Mouse (Mus musculus): Measurements from ENCODE around the gene Zglp1. TPM values are rescaled to one million over a fixed set of nuclear protein-coding genes. Genes with fewer than 3 reads are reported as not detected.
A peak's percentile ranks its signal among the peaks of the same experiment; 100 is the strongest.

The Zglp1 gene
- total RNA-seq, 2 experiments from 2014 or later: not detected

DNA sequence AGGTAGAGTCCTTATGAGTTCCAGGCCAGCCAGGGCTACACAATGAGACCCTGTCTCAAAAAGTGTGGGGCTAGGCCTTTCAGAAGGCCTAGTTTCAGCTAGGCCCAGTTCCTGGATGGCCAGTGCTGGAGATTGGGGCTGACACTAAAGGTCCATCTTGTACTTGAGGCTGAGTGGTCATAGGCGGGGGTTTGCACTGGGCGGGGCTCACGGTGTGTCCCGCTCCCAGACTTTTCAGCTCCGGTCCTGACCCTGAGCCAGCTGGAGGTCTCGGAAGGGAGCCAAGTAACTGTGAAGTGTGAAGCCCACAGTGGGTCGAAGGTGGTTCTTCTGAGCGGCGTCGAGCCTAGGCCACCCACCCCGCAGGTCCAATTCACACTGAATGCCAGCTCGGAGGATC is 40.0 kb downstream of the Zglp1 start:
- no peak for DNase-seq

DNA sequence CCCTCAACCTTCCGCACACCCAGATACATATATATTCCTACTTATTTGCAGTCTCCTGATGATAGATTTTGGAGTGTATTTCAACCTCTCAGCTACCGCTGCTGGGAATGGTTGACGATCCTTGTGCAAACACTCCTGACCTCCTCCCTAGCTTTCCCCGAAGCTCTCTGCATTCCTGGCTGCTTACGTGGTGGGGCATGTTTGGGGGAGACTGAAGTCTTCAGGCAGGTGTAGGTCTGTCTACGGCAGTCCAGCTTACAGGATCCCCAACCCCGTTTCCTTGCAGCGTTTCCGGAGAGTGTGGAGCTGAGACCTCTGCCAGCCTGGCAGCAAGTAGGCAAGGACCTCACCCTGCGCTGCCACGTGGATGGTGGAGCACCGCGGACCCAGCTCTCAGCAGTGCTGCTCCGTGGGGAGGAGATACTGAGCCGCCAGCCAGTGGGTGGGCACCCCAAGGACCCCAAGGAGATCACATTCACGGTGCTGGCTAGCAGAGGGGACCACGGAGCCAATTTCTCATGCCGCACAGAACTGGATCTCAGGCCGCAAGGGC is 41.6 kb downstream of the Zglp1 start:
- no peak for DNase-seq

DNA sequence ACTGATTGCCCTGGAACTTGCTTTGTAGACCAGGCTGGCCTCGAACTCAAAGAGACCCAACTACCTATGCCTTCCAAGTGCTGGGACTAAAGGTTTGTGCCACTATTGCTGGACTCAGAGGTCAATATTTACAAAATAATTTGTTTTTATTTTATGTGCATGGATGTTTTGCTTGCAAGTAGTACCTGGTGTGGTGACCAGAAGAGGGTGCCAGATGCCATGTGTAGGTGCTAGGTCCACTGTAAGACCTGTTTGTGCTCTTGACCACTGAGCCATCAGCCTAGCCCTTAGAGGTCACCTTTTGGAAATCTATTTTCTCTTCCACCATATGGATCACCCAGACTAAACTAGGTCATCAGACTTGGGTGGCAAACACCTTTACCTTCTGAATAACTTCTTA is 44.2 kb downstream of the Zglp1 start:
- no peak for DNase-seq

DNA sequence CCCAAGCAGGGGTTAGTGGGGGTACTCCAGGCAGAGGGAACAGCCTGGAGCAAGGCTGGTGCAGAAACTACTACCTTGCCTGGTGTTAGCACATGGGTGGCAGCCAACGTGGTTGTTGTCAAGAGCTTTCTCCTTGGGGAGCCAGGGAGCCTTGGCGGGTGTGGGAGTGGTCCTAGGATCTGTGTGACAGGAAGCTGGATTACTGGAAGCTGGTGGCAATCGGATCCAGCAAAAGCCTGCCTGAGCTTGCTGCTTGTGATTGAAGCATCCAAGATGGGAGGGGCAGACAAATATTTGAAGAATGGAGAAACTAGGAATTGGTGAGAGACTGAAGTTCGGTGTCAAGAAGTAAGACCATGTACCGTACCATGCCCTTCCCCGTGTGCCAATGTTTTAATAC is 44.6 kb downstream of the Zglp1 start:
- no peak for DNase-seq

DNA sequence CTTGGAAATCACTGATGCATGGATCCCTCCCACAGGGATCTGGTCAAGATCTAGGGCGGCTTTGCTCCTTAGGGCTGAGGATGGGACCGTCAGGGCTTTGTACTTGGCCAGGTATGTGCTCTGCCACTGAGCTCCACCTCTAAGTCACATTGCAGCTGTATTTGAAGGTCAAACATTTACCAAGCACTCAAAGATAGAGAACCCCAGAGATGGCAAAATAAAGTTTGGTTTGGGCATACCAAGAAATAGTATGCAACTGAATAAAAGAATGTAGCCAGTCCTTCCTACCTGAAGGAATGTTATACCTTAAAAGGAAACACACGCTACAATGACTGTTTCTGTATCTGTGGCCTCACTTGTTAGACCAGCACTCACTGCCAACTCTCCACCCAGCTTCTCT is 45.5 kb downstream of the Zglp1 start:
- no peak for DNase-seq

DNA sequence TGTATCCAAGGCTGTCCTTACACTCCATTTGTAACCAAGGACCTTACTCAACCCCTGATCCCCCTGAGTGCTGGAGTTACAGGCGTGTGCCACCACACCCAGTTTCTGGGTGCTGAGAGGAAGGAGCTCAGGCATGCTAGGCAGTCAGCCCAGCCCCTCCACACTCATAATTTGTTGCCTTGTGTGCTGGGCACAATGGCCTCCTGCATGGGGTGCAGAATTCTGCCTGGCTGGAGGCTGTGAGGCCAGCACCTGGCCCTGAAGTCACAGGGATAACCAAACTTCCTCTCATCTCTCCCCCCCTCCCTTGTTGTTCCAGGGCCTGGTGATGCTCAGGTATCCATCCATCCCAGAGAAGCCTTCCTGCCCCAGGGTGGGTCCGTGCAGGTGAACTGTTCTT is 48.3 kb downstream of the Zglp1 start:
- DNase-seq: no peak

DNA sequence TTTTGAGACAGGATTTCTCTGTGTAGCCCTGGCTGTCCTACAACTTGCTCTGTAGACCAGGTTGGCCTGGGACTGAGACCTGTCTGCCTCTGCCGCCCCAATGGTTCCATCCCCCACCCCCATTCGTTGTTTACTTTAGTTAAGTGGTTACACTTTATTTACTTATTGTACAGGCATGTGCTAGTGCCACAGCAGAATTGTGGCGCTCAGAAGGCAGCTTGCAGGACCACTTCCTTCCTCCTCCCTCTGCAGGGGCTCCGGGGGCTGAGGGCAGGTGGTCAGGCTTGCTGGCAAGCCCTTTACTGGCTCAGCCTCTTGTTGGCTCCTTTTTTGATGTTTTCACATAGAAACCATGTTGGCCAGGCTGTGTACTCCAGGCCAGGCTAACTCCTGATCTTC is 49.7 kb downstream of the Zglp1 start:
- DNase-seq: no peak

DNA sequence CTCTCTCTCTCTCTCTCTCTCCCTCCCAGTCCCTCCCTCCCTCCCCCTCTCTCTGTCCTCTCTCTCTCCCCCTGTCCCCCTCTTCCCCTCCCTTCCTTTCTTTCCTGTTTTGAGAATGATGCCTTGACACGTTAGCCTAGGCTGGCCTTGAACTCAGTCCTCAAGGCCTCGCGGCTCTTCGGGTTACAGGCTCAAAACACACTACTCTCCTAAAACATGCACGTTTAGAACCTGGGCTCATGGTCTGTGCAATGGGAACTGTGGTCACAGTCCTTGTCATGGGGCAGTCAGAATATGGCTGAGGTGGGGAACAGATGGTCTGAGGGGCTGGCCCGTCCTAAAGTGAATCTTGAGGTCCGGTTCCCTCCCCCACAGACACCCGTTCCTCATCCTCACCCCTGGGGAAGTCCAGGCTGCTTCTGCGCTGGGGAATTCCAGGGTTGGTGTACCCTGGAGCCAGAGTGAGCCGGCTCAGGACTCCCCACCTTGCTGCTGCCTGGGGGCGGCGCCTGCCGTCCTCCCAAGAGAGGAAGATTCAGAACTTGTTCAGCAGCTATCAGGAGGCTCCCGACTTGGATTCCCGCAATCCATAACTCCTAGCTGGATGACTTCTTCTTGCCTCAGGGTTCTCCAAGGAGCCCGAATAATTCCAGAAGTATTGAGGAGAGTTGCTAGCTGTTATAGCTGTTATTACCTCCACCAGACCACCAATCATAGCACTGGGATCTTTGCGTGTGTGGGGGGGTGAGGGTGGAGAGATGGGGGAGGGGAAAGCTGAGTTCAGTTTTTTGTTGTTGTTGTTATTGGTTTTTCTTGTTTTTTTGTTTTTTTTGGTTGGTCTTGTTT is 50.3 kb downstream of the Zglp1 start:
- no peak for DNase-seq

DNA sequence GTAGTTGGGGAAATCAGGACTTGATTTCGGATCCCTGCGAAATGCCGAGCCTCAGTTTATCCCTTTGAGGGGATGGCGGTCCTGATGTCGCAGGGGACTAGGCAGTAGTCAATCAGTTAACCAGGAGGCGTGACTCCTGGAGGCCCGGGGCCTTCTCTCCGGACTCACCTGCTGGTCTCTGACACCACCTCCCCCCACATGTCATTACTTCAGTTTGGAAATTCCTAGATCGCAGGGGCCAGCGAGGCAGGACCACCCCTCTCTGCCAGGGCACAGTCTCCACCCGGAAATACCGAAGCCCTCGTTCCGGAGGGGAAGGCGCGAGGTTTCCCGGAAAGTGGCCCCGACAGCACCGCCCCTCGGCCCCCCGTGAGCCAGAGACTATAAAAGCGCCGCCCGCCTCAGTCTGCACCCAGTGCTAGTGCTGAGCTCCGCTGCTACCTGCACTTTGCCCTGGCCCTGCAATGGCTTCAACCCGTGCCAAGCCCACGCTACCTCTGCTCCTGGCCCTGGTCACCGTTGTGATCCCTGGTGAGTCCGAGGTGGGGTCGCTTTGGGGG is 51.2 kb downstream of the Zglp1 start, which contains the start of gene Icam1:
Gene Icam1 (plus strand): TSS at position 415 of the 560 bp plus-strand sequence.
- no peak for DNase-seq

DNA sequence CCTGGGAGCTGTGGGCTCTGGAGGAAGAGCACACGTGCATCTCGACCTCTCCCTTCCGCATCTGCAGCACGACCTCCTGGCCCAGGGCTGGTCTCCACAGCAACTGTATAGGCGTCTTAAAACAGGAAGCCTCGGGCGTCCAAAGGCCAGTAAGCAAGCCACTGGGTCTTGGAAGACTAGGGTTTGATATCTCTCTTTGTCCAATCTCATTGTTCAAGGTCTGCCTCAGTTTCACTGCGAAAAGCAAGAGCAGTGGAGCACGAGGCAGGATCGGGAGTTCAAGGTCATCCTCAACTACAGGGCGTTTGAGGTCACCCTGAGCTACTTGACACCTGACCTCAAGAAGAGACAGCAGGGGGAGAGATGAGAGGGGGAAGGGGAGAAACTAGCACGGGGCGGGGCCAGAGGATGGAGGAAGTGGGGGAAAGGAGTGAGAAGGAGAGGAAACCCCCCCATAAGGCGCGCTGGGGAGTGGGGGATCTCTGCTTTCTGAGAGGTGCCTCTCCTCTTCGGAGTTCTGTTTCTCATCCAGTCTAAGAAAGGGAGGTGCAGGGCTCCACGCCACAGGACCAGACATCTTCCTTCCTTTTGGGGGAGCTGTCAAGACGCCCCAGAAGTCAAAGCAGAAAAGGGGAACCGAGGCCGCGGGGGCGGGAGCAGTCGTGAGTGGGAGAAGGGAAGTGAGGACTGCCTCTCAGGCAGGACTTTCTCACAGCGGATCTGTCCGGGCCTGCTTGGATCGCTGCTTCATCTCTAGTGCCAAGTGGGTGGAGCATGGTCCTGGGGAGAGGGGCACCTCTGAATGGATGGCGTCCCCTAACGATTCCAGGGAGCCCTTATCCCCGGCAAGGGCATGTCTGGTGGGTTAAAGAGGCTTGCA is 52.0 kb downstream of the Zglp1 start:
- peak in 1 of 2 experiments; percentile 52 for DNase-seq

Small RNA genes lying within 50 kb of the gene (microRNA-seq; reads per million reads assigned to microRNA genes)
- gene Mir1900 (0 reads per million in 2 experiments), gene Mir7082 (0.85 to 1.8 reads per million in 2 experiments)

Other genes starting within 250 kb of the Zglp1 start
- gene Rdh8, start 248.6 kb downstream of the Zglp1 start, total RNA-seq (2021): not detected
- gene A230050P20Rik, start 198.5 kb downstream of the Zglp1 start, total RNA-seq (2021): 10 to 100 TPM; 68.4 to 69.6 TPM
- 1 to 10 TPM; 9.8 to 9.9 TPM for gene Angptl6, start 187.4 kb downstream of the Zglp1 start, total RNA-seq (2021)
- gene Ppan, start 178.9 kb downstream of the Zglp1 start, total RNA-seq (2021): 10 to 100 TPM; 19.8 to 24.9 TPM
- gene Eif3g, start 168.5 kb downstream of the Zglp1 start, total RNA-seq (2021): 100 to 1,000 TPM; 120 to 127 TPM
- 10 to 100 TPM; 34.0 to 35.1 TPM for gene Dnmt1, start 107.2 kb downstream of the Zglp1 start, total RNA-seq (2021)
- 1 to 10 TPM; 1.2 to 2.8 TPM for gene S1pr2, start 90.3 kb downstream of the Zglp1 start, total RNA-seq (2021)
- 10 to 100 TPM; 61.1 to 65.8 TPM for gene Mrpl4, start 64.4 kb downstream of the Zglp1 start, total RNA-seq (2021)
- gene Icam1, start 51.1 kb downstream of the Zglp1 start, total RNA-seq (2021): 1 to 10 TPM; 1.9 to 3.6 TPM
- 1 to 10 TPM in 1 of 2 experiments, under 1 TPM in 1; 0.63 to 1.2 TPM for gene Icam4, start 37.7 kb downstream of the Zglp1 start, total RNA-seq (2021)
- 100 to 1,000 TPM; 360 to 373 TPM for gene Icam5, start 35.0 kb downstream of the Zglp1 start, total RNA-seq (2021)
- gene Gm49373, start 6.0 kb upstream of the Zglp1 start, total RNA-seq (2021): 1 to 10 TPM; 2.5 to 2.9 TPM
- gene Fdx1l, start 6.5 kb upstream of the Zglp1 start, total RNA-seq (2021): 10 to 100 TPM; 56.0 to 64.5 TPM
- gene Gm38431, start 24.9 kb upstream of the Zglp1 start, total RNA-seq (2021): 1 to 10 TPM; 4.8 to 5.0 TPM
- 10 to 100 TPM; 29.9 to 31.5 TPM for gene Raver1, start 24.9 kb upstream of the Zglp1 start, total RNA-seq (2021)
- 10 to 100 TPM; 14.6 to 18.0 TPM for gene Tyk2, start 64.2 kb upstream of the Zglp1 start, total RNA-seq (2021)
- 100 to 1,000 TPM; 142 to 150 TPM for gene Cdc37, start 82.9 kb upstream of the Zglp1 start, total RNA-seq (2021)
- gene Pde4a, start 98.6 kb upstream of the Zglp1 start, total RNA-seq (2021): 10 to 100 TPM; 84.2 to 86.8 TPM
- 10 to 100 TPM; 57.2 to 58.1 TPM for gene Keap1, start 172.3 kb upstream of the Zglp1 start, total RNA-seq (2021)
- gene S1pr5, start 181.3 kb upstream of the Zglp1 start, total RNA-seq (2021): 10 to 100 TPM; 11.1 to 11.2 TPM
- 10 to 100 TPM; 38.8 to 40.9 TPM for gene Atg4d, start 198.2 kb upstream of the Zglp1 start, total RNA-seq (2021)
- gene Kri1, start 220.9 kb upstream of the Zglp1 start, total RNA-seq (2021): 10 to 100 TPM; 48.1 to 50.2 TPM
- gene Cdkn2d, start 224.3 kb upstream of the Zglp1 start, total RNA-seq (2021): 10 to 100 TPM; 53.0 to 62.9 TPM
- under 1 TPM; 0.35 to 0.57 TPM for gene Ap1m2, start 245.2 kb upstream of the Zglp1 start, total RNA-seq (2021)